Comparison of ENCODE assay signal across 35 mouse cellular contexts in the genomic region with DNA sequence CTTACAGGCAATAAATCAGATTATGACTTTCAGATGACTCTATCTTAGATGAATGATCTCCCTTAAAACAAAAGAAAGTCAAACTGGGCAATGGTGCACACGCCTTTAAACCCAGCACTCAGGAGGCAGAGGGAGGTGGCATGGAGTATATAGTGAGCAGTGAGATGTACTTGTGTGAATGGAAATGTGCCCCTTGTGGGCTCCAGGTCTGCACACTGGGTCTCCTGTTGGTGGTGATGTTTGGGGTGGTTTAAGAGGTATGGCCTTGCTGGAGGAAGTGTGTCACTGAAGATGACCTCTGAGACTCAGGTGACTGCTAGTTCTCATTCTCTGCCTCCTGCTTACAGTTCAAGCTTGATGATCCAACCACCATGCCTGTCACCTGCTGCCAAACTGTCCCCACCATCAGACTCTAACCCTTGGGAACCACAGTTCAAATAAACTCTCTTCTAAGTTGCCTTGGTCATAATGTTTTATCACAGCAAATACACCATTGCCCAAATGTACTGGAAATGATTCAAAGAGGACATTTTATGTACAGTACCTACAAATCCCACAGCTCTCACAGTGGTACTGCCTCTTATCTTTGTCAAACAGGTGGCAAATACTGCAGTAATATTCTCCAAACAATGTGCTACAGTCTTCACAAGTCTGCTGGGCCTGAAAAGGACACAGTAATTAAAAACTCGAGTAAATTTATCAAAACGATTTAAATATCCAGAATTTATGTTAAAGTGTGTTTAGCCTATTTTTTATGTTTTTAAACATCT. TPM values are rescaled to one million over a fixed set of nuclear protein-coding genes. Genes with fewer than 3 reads are reported as not detected.
DNase-seq lines count a peak whose midpoint lies in the region; ATAC-seq and TF ChIP-seq lines count a peak whose summit lies in the region.
"Had no signal": no experiment of that assay in that cellular context is flagged by ENCODE, and none has a peak within 500 bp of the region (broad histone marks: within the 10 kb centered on the region; RNA-seq: fewer than 3 reads in every experiment).

No protein-coding gene starts in this region.

- peak; percentile 51 for DNase-seq in heart, adult 11 months
- no peak for DNase-seq in heart, adult 2 months
- no peak for DNase-seq in liver, postnatal 0 days
- DNase-seq in liver = no peak
- DNase-seq in MEL (ENCODE audit: low read depth, low spot score) = peak; percentile 28
- DNase-seq in gastrocnemius, adult 18-20 months (ENCODE audit: low spot score) = no peak
- DNase-seq in heart, adult 18-20 months = no peak
- DNase-seq: adrenal gland, adult 2 months; adrenal gland, postnatal 14 days; cerebellum, adult 11 months; cerebellum, adult 2 months; cerebellum, adult 9-11 months; cerebellum, postnatal 25 days; gastrocnemius, adult 2 months; gastrocnemius, postnatal 14 days had no signal

- peaks cover 8% of the 10 kb centered on the region for H3K4me1 ChIP-seq in heart, adult 2 months (ENCODE audit: control insufficient read depth, insufficient read depth, low read length)
- H3K4me1 ChIP-seq in liver, postnatal 0 days (ENCODE audit: insufficient read depth) = peaks cover 23% of the 10 kb centered on the region
- H3K4me1 ChIP-seq in MEL (ENCODE audit: control insufficient read depth in 1 of 2, insufficient read depth in 2 of 2, low read length in 2 of 2) = peaks cover 11 to 19% of the 10 kb centered on the region in 2 experiments

- no peak overlapping the region for H3K4me3 ChIP-seq in heart, adult 2 months
- no peak overlapping the region for H3K4me3 ChIP-seq in liver, postnatal 0 days (ENCODE audit: low read depth, low read length)
- H3K4me3 ChIP-seq in MEL (ENCODE audit: control insufficient read depth in 1 of 2, insufficient read depth in 1 of 2, low read depth in 2 of 2, low read length in 2 of 2) = no peak overlapping the region
- H3K4me3 ChIP-seq: embryonic facial prominence, embryonic 12.5 days; embryonic facial prominence, embryonic 15.5 days; forebrain, embryonic 15.5 days; gastrocnemius, adult 2 months; hindbrain, embryonic 12.5 days; hindbrain, embryonic 15.5 days had no signal

- WGBS in heart, adult 2 months = 93% methylated on average over 3 of the region's 3 CpGs
- 80% methylated on average over 3 of the region's 3 CpGs for WGBS in liver, postnatal 0 days (ENCODE audit: insufficient replicate concordance)

- TF ChIP-seq RAD21 in MEL (IDR thresholded peaks at IDR 0.05; ENCODE audit: low read depth, low read length) = no peak

- no peak for ATAC-seq in liver, postnatal 0 days
- ATAC-seq in megakaryocyte-erythroid progenitor cell, adult 5-6 weeks (replicated peaks; ENCODE audit: low FRiP score, low TSS enrichment, poor library complexity, severe bottlenecking) = peak; percentile 53
- ATAC-seq: CD4-positive, CD25-positive, alpha-beta regulatory T cell, adult 4 months; forebrain, embryonic 15.5 days; Patski had no signal

- no peak overlapping the region for H3K27ac ChIP-seq in heart, adult 2 months
- no peak overlapping the region for H3K27ac ChIP-seq in liver, postnatal 0 days (ENCODE audit: low read depth)
- H3K27ac ChIP-seq in MEL (ENCODE audit: control insufficient read depth, low read depth, low read length) = no peak overlapping the region
- H3K27ac ChIP-seq: embryonic facial prominence, embryonic 12.5 days; embryonic facial prominence, embryonic 15.5 days; forebrain, embryonic 15.5 days; gastrocnemius, adult 2 months; hindbrain, embryonic 12.5 days; hindbrain, embryonic 15.5 days had no signal

- TF ChIP-seq EP300 in heart, adult 2 months (IDR thresholded peaks at IDR 0.05; ENCODE audit: insufficient read depth, low read depth, low read length) = no peak
- peak; percentile 52 for TF ChIP-seq EP300 in liver, postnatal 0 days (IDR thresholded peaks at IDR 0.05; ENCODE audit: low read depth)
- TF ChIP-seq EP300 in MEL (IDR thresholded peaks at IDR 0.05; ENCODE audit: low read depth in 1 of 2, low read length in 2 of 2) = no peak

- intact Hi-C loops in heart, adult 2 months (cut with DNase I) = no loop called here

- no peak overlapping the region for H3K9ac ChIP-seq in heart, adult 2 months (ENCODE audit: low read depth, low read length)
- no peak overlapping the region for H3K9ac ChIP-seq in liver, postnatal 0 days (replicated peaks)
- no peak overlapping the region for H3K9ac ChIP-seq in MEL (ENCODE audit: control insufficient read depth, low read depth, low read length, poor library complexity, severe bottlenecking)
- H3K9ac ChIP-seq: embryonic facial prominence, embryonic 12.5 days; embryonic facial prominence, embryonic 15.5 days; forebrain, embryonic 15.5 days; hindbrain, embryonic 12.5 days; hindbrain, embryonic 15.5 days had no signal

- no peak for TF ChIP-seq POLR2A in heart, adult 2 months (IDR thresholded peaks at IDR 0.05; ENCODE audit: insufficient read depth, low read depth, low read length)
- TF ChIP-seq POLR2A in MEL (IDR thresholded peaks at IDR 0.05; ENCODE audit: control insufficient read depth in 1 of 2, insufficient read depth in 1 of 2, low read depth in 1 of 2, low read length in 2 of 2, poor library complexity in 1 of 2) = no peak

- no peak for TF ChIP-seq CTCF in heart, adult 2 months (IDR thresholded peaks at IDR 0.05)
- TF ChIP-seq CTCF in liver, postnatal 0 days (IDR thresholded peaks at IDR 0.05; ENCODE audit: low read depth) = no peak
- no peak for TF ChIP-seq CTCF in MEL (IDR thresholded peaks at IDR 0.05 in 2 of 3, conservative IDR thresholded peaks at IDR 0.05 in 1 of 3; ENCODE audit: control insufficient read depth in 1 of 3, insufficient read depth in 1 of 3, low read depth in 2 of 3, low read length in 3 of 3, poor library complexity in 1 of 3, severe bottlenecking in 1 of 3)

- no peak overlapping the region for H3K4me2 ChIP-seq in liver, postnatal 0 days (ENCODE audit: low read depth, low read length)
- H3K4me2 ChIP-seq: embryonic facial prominence, embryonic 12.5 days; embryonic facial prominence, embryonic 15.5 days; forebrain, embryonic 15.5 days; heart, embryonic 11.5 days; hindbrain, embryonic 12.5 days; hindbrain, embryonic 15.5 days had no signal

- no peaks in the 10 kb centered on the region for H3K27me3 ChIP-seq in heart, adult 2 months (ENCODE audit: control insufficient read depth, insufficient read depth, low read length)
- H3K27me3 ChIP-seq in liver, postnatal 0 days (ENCODE audit: insufficient read depth, low read length) = no peaks in the 10 kb centered on the region
- H3K27me3 ChIP-seq in MEL (ENCODE audit: control insufficient read depth in 1 of 2, insufficient read depth in 2 of 2, low read length in 2 of 2) = no peaks in the 10 kb centered on the region
- H3K27me3 ChIP-seq: embryonic facial prominence, embryonic 12.5 days; embryonic facial prominence, embryonic 15.5 days; forebrain, embryonic 15.5 days; hindbrain, embryonic 12.5 days; hindbrain, embryonic 15.5 days; Patski had no signal

- peaks cover 31% of the 10 kb centered on the region for H3K36me3 ChIP-seq in heart, adult 2 months (ENCODE audit: control insufficient read depth, insufficient read depth, low read length)
- peaks cover 42% of the 10 kb centered on the region for H3K36me3 ChIP-seq in liver, postnatal 0 days (replicated peaks; ENCODE audit: insufficient read depth, low read length)
- H3K36me3 ChIP-seq in MEL (ENCODE audit: control insufficient read depth in 1 of 2, insufficient read depth in 2 of 2, low read length in 2 of 2) = peaks cover 19 to 35% of the 10 kb centered on the region in 2 experiments

- peaks cover 5% of the 10 kb centered on the region; the same call in 1 of the 2 replicates for H3K79me2 ChIP-seq in heart, adult 2 months (replicated peaks; ENCODE audit: control insufficient read depth, insufficient read depth, low read length)
- peaks cover 20% of the 10 kb centered on the region for H3K79me2 ChIP-seq in MEL (ENCODE audit: control insufficient read depth, insufficient read depth, low read length, poor library complexity)

- H3K9me3 ChIP-seq in liver, postnatal 0 days (ENCODE audit: low read length) = no peaks in the 10 kb centered on the region
- no peaks in the 10 kb centered on the region for H3K9me3 ChIP-seq in MEL (replicated peaks; ENCODE audit: insufficient read depth, low read length)
- H3K9me3 ChIP-seq: embryonic facial prominence, embryonic 12.5 days; embryonic facial prominence, embryonic 15.5 days; forebrain, embryonic 15.5 days; hindbrain, embryonic 12.5 days; hindbrain, embryonic 15.5 days had no signal

TF ChIP-seq in MEL, 35 proteins besides CTCF, POLR2A, EP300 and RAD21:
- TF ChIP-seq TAL1 (IDR thresholded peaks at IDR 0.05; ENCODE audit: low read length) (peak; percentile 60), RCOR1 (IDR thresholded peaks at IDR 0.05; ENCODE audit: low read depth, low read length) (no peak), ZKSCAN1 (IDR thresholded peaks at IDR 0.05; ENCODE audit: low read depth, low read length) (no peak), MYB (IDR thresholded peaks at IDR 0.05; ENCODE audit: low read depth, low read length) (no peak), CHD1 (IDR thresholded peaks at IDR 0.05; ENCODE audit: low read depth, low read length) (no peak), TCF12 (IDR thresholded peaks at IDR 0.05; ENCODE audit: low read depth, low read length) (peak; percentile 35; the same call in 1 of the 2 replicates), MAFK (IDR thresholded peaks at IDR 0.05; ENCODE audit: borderline replicate concordance, low read depth, low read length) (no peak)

RNA-seq across cellular contexts. Expression of a gene that starts 5.7 kb away (rescaled TPM):
- 10 to 100 TPM; 26.9 to 33.0 TPM for total RNA-seq in heart, adult 2 months (2021)
- polyA plus RNA-seq in heart, adult 2 months (2012; rRNA removed) = 21.8 and 41.1 TPM in 2 replicates
- 31.0 and 35.9 TPM in 2 replicates for polyA plus RNA-seq in liver, postnatal 0 days (2015; fragmentation: Nextera tagmentation; extraction: Ambion mirVana)
- total RNA-seq in MEL (2012; rRNA removed) = 24.8 and 28.6 TPM in 2 replicates
- polyA plus RNA-seq in MEL (2012; ENCODE audit: insufficient read depth in 1 of 2, insufficient read length in 2 of 2, low read depth in 1 of 2, low replicate concordance in 2 of 2, missing spikeins in 1 of 2) = 10 to 100 TPM; 26.9 to 74.4 TPM
- total RNA-seq in megakaryocyte-erythroid progenitor cell, adult 5-6 weeks (2014; fragmentation: Nextera tagmentation) = 46.6 and 56.5 TPM in 2 replicates
- total RNA-seq in megakaryocyte-erythroid progenitor cell, adult 5-6 weeks (2017) = 60.0 and 64.2 TPM in 2 replicates
- total RNA-seq in gastrocnemius, adult 18-20 months (2021) = 10 to 100 TPM; 23.0 to 28.6 TPM
- total RNA-seq in heart, adult 18-20 months (2021) = 10 to 100 TPM; 30.9 to 34.0 TPM

RNA-seq across cellular contexts. Expression of a gene that starts 30.1 kb away (rescaled TPM):
- not detected for total RNA-seq in heart, adult 2 months (2021)
- polyA plus RNA-seq in heart, adult 2 months (2012; rRNA removed) = not detected in 2 replicates
- polyA plus RNA-seq in liver, postnatal 0 days (2015; fragmentation: Nextera tagmentation; extraction: Ambion mirVana) = not detected in 2 replicates
- 0.27 TPM in 1 of 2 replicates, not detected in the other for total RNA-seq in MEL (2012; rRNA removed)
- under 1 TPM in 1 of 2 experiments, not detected in 1; 0.65 TPM for polyA plus RNA-seq in MEL (2012; ENCODE audit: insufficient read depth in 1 of 2, insufficient read length in 2 of 2, low read depth in 1 of 2, low replicate concordance in 2 of 2, missing spikeins in 1 of 2)
- total RNA-seq in megakaryocyte-erythroid progenitor cell, adult 5-6 weeks (2014; fragmentation: Nextera tagmentation) = not detected in 2 replicates
- 1.2 TPM in 1 of 2 replicates, not detected in the other for total RNA-seq in megakaryocyte-erythroid progenitor cell, adult 5-6 weeks (2017)
- total RNA-seq in gastrocnemius, adult 18-20 months (2021) = under 1 TPM in 1 of 2 experiments, not detected in 1; 0.53 TPM
- not detected for total RNA-seq in heart, adult 18-20 months (2021)
- total RNA-seq: adrenal gland, adult 2 months; adrenal gland, postnatal 14 days; adrenal gland, postnatal 4 days; common myeloid progenitor, adult 5-6 weeks; gastrocnemius, adult 2 months; gastrocnemius, postnatal 14 days; gastrocnemius, postnatal 4 days; heart, adult 8-10 months; heart, postnatal 25 days; hematopoietic stem cell, adult 5-6 weeks had no signal
- polyA plus RNA-seq: adrenal gland, adult 2 months; C2C12; CD4-positive, CD25-positive, alpha-beta regulatory T cell, adult 4 months; embryonic facial prominence, embryonic 12.5 days; forebrain, embryonic 11.5 days; forebrain, embryonic 15.5 days; heart, embryonic 11.5 days; heart, embryonic 14.5 days; heart, postnatal 0 days; hindbrain, embryonic 12.5 days; intestine, embryonic 14.5 days had no signal

Comparison
In these comparisons a context has a peak if more than half of its experiments do, and no peak if none do; other contexts are left out.
1. DNase-seq: peak in heart, adult 11 months (single experiment) and MEL (single experiment); none in heart, adult 2 months (0 of 2), liver, postnatal 0 days (single experiment), liver (single experiment), gastrocnemius, adult 18-20 months (single experiment) and heart, adult 18-20 months (0 of 2).